Comparison of ENCODE assay signal across 8 mouse cellular contexts in the genomic region with DNA sequence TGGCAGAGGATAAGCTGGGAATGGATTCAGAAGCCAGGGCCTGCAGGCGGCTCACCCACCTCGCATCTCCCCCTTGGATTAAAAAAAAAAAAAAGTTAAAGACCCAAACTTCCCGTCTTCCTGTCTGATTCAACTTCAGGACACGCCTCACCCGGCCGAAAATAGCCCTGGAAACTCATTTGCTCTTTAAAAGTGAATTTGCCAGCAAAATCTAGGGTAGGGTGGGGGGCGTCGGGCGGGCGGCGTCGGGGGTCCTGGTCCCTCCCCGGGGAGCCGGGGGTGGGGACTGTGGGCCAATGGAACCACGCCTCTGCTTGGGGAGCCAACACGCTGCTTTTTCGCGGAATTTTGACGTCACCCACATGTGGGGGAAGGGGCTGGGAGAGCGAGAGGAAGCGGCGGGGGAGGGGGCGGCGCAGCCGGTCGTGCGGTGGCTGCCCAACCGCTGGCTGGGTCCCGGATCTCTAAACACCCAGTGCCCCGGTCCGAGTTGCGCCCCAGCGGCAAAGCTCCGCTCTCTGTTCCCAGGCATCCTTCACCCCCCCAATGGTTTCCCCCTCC. TPM values are rescaled to one million over a fixed set of nuclear protein-coding genes. Genes with fewer than 3 reads are reported as not detected.
DNase-seq lines count a peak whose midpoint lies in the region; ATAC-seq and TF ChIP-seq lines count a peak whose summit lies in the region.

No protein-coding gene starts in this region.

- peak overlapping the region; percentile 76 for H3K4me3 ChIP-seq in forebrain, embryonic 12.5 days (replicated peaks)
- H3K4me3 ChIP-seq in hindbrain, embryonic 13.5 days: peak overlapping the region; percentile 35
- H3K4me3 ChIP-seq in liver, adult 2 months (ENCODE audit: insufficient read depth, low read depth, low read length): peak overlapping the region; percentile 64

- no peaks in the 10 kb centered on the region for H3K36me3 ChIP-seq in forebrain, embryonic 12.5 days (replicated peaks)
- H3K36me3 ChIP-seq in hindbrain, embryonic 13.5 days: no peaks in the 10 kb centered on the region
- H3K36me3 ChIP-seq in liver, adult 2 months (ENCODE audit: control insufficient read depth, insufficient read depth, low read length): no peaks in the 10 kb centered on the region

- H3K79me2 ChIP-seq in liver, adult 2 months (ENCODE audit: control insufficient read depth, insufficient read depth, low read length): no peaks in the 10 kb centered on the region

- TF ChIP-seq POLR2A in liver, adult 2 months (IDR thresholded peaks at IDR 0.05; ENCODE audit: extremely low read depth, insufficient read depth, low read length): no peak

- peaks cover 46% of the 10 kb centered on the region for H3K27me3 ChIP-seq in forebrain, embryonic 12.5 days
- H3K27me3 ChIP-seq in hindbrain, embryonic 13.5 days: peaks cover 75% of the 10 kb centered on the region
- peaks cover 5% of the 10 kb centered on the region for H3K27me3 ChIP-seq in liver, adult 2 months (ENCODE audit: control insufficient read depth, insufficient read depth, low read length)

- H3K27ac ChIP-seq in forebrain, embryonic 12.5 days: no peak overlapping the region
- no peak overlapping the region for H3K27ac ChIP-seq in hindbrain, embryonic 13.5 days
- H3K27ac ChIP-seq in liver, adult 2 months (replicated peaks; ENCODE audit: insufficient read depth, low read depth, low read length): no peak overlapping the region; the same call in 1 of the 2 replicates

- H3K9me3 ChIP-seq in forebrain, embryonic 12.5 days: no peaks in the 10 kb centered on the region
- no peaks in the 10 kb centered on the region for H3K9me3 ChIP-seq in hindbrain, embryonic 13.5 days

- peak overlapping the region; percentile 33 for H3K9ac ChIP-seq in forebrain, embryonic 12.5 days
- peak overlapping the region; percentile 51 for H3K9ac ChIP-seq in hindbrain, embryonic 13.5 days
- H3K9ac ChIP-seq in liver, adult 2 months (ENCODE audit: low read depth, low read length): peak overlapping the region; percentile 36; the same call in 1 of the 2 replicates

- ATAC-seq in forebrain, embryonic 12.5 days (ENCODE audit: low FRiP score): 0 out of 2 replicates have a peak, but pooled peaks have one; percentile 7
- no peak for ATAC-seq in hindbrain, embryonic 13.5 days (ENCODE audit: low FRiP score)

- TF ChIP-seq CTCF in liver, adult 2 months (IDR thresholded peaks at IDR 0.05; ENCODE audit: low read depth, low read length): no peak

- under 1% methylated on average over 27 of the region's 34 CpGs for WGBS in forebrain, embryonic 12.5 days
- WGBS in hindbrain, embryonic 13.5 days: under 1% methylated on average over 34 of the region's 34 CpGs
- WGBS in liver, adult 2 months: 3% methylated on average over 34 of the region's 34 CpGs

- DNase-seq in 3T3-L1 (ENCODE audit: low read depth, low spot score): peak; percentile 27
- peak; percentile 75 for DNase-seq in T-cell, adult 2 months (ENCODE audit: low spot score)
- no peak for DNase-seq in liver, adult 2 months (ENCODE audit: extremely low read depth, low read depth, low spot score)
- peak; percentile 35 to 48 for DNase-seq in natural killer cell, adult 2 months (ENCODE audit: low spot score in 2 of 2)
- DNase-seq in yolk sac, embryonic 10.5 days (ENCODE audit: low spot score): peak; percentile 82
- no peak for DNase-seq in left cerebral cortex, adult 18-20 months (ENCODE audit: low spot score in 2 of 2)

- H3K4me1 ChIP-seq in forebrain, embryonic 12.5 days: peaks cover 55% of the 10 kb centered on the region
- peaks cover 60% of the 10 kb centered on the region for H3K4me1 ChIP-seq in hindbrain, embryonic 13.5 days (replicated peaks)
- no peaks in the 10 kb centered on the region for H3K4me1 ChIP-seq in liver, adult 2 months (ENCODE audit: control insufficient read depth, insufficient read depth, low read length)

- peak overlapping the region; percentile 82 for H3K4me2 ChIP-seq in forebrain, embryonic 12.5 days
- peak overlapping the region; percentile 74 for H3K4me2 ChIP-seq in hindbrain, embryonic 13.5 days

RNA-seq across cellular contexts. Expression of a gene that starts 2.8 kb away (rescaled TPM):
- 1,349 and 1,505 TPM in 2 replicates for polyA plus RNA-seq in forebrain, embryonic 12.5 days (2016; fragmentation: Nextera tagmentation; extraction: Ambion mirVana)
- 270 and 302 TPM in 2 replicates for polyA plus RNA-seq in hindbrain, embryonic 13.5 days (2015; fragmentation: Nextera tagmentation; extraction: Ambion mirVana)
- total RNA-seq in liver, adult 2 months (2014; rRNA removed): 5.3 and 6.0 TPM in 2 replicates
- polyA plus RNA-seq in liver, adult 2 months (2012; rRNA removed): 2.4 and 5.0 TPM in 2 replicates
- total RNA-seq in left cerebral cortex, adult 18-20 months (2021): 10 to 100 TPM; 79.9 to 83.3 TPM

RNA-seq across cellular contexts. Expression of a gene that starts 45.4 kb away (rescaled TPM):
- polyA plus RNA-seq in forebrain, embryonic 12.5 days (2016; fragmentation: Nextera tagmentation; extraction: Ambion mirVana): 8.8 and 9.9 TPM in 2 replicates
- polyA plus RNA-seq in hindbrain, embryonic 13.5 days (2015; fragmentation: Nextera tagmentation; extraction: Ambion mirVana): 7.2 and 8.6 TPM in 2 replicates
- total RNA-seq in liver, adult 2 months (2014; rRNA removed): 2.3 and 2.4 TPM in 2 replicates
- 3.8 and 4.2 TPM in 2 replicates for polyA plus RNA-seq in liver, adult 2 months (2012; rRNA removed)
- 10 to 100 TPM; 24.9 to 29.8 TPM for total RNA-seq in left cerebral cortex, adult 18-20 months (2021)

Comparison
In these comparisons a context has a peak if more than half of its experiments do, and no peak if none do; other contexts are left out.
1. DNase-seq: peak in 3T3-L1 (single experiment), T-cell, adult 2 months (single experiment), natural killer cell, adult 2 months (2 of 2) and yolk sac, embryonic 10.5 days (single experiment); none in liver, adult 2 months (single experiment) and left cerebral cortex, adult 18-20 months (0 of 2).
2. RNA of a gene that starts 2.8 kb away (polyA plus RNA-seq): 1,349 to 1,505 TPM in forebrain, embryonic 12.5 days and 270 to 302 TPM in hindbrain, embryonic 13.5 days; 2.4 to 5.0 TPM in liver, adult 2 months; every median in the first group is over 10 times any median in the second.
3. Peak in every context shown above with its lines, with median percentiles within 50 percentile points of each other: H3K4me3 ChIP-seq and H3K9ac ChIP-seq.